Mouse (Mus musculus) liver, embryonic 14.5 days (tissue): ENCODE measurements at regions not wholly inside any gene's neighbourhood (a gene's known extent, or its start where the extent isn't known, plus 50 kb on each side); places are given as distances from the start of the nearest gene placed in this dataset.

ENCODE experiments used
- ATAC-seq: fragments of 200-750 bp; cut with Nextera tagmentation; 2 replicates; pipeline ENCODE4 v1.8.0; 2017; ENCODE audit warnings: moderate number of reproducible peaks, mild to moderate bottlenecking, moderate library complexity; ENCODE audit not compliant: insufficient read depth
- DNase-seq, 3 experiments: peaks; one replicate each; pipeline ENCODE4 v3.0.0-alpha.2; 2012 to 2013; ENCODE audit warnings: low read depth in 3 of 3, low spot score in 3 of 3
- H3K27ac ChIP-seq: fragments of 300-500 bp; sonication (generic); 2 replicates; pipeline ENCODE4 v1.5.1; 2014; ENCODE audit warnings: moderate library complexity, mild to moderate bottlenecking, control low read depth, inconsistent platforms
- H3K27me3 ChIP-seq: fragments of 300-500 bp; sonication (generic); 2 replicates; pipeline ENCODE4 v1.6.1; 2014; ENCODE audit warnings: mild to moderate bottlenecking, low read length, moderate library complexity; ENCODE audit not compliant: control insufficient read depth, insufficient read depth
- H3K36me3 ChIP-seq: fragments of 300-500 bp; sonication (generic); replicated peaks from 2 replicates; pipeline ENCODE4 v1.6.1; 2014; ENCODE audit warnings: low read depth; ENCODE audit not compliant: control insufficient read depth, insufficient read depth
- H3K4me1 ChIP-seq, 2 experiments: fragments of 200-500 bp in 1 of 2; fragments of 300-500 bp in 1 of 2; sonication (generic) in 1 of 2; replicated peaks; 2 replicates each; pipeline ENCODE4 v1.6.1; 2012 to 2014; ENCODE audit warnings: antibody characterized with exemption in 1 of 2, inconsistent platforms in 1 of 2, low read length in 1 of 2; ENCODE audit not compliant: control insufficient read depth in 2 of 2, insufficient read depth in 2 of 2
- H3K4me2 ChIP-seq: fragments of 300-500 bp; sonication (generic); 2 replicates; pipeline ENCODE4 v1.6.1; 2014; ENCODE audit warnings: low read depth, mild to moderate bottlenecking, control low read depth, moderate library complexity
- H3K4me3 ChIP-seq, 2 experiments: fragments of 200-500 bp in 1 of 2; fragments of 300-500 bp in 1 of 2; sonication (generic) in 1 of 2; 2 replicates each; pipeline ENCODE4 v1.5.1; 2012 to 2014; ENCODE audit warnings: low read depth in 2 of 2, low read length in 2 of 2, mild to moderate bottlenecking in 2 of 2, control low read depth in 1 of 2, inconsistent platforms in 1 of 2, moderate library complexity in 1 of 2; ENCODE audit not compliant: insufficient read depth in 1 of 2
- H3K9ac ChIP-seq: fragments of 300-500 bp; sonication (generic); replicated peaks from 2 replicates; pipeline ENCODE4 v1.6.1; 2014; ENCODE audit warnings: mild to moderate bottlenecking, control low read depth, moderate library complexity
- H3K9me3 ChIP-seq: fragments of 300-500 bp; sonication (generic); 2 replicates; pipeline ENCODE4 v1.6.1; 2016; ENCODE audit warnings: low read length, mixed read lengths; ENCODE audit not compliant: control insufficient read depth
- CTCF ChIP-seq: IDR thresholded peaks from 2 replicates; pipeline ENCODE4 v1.5.1; 2016; ENCODE audit warnings: antibody characterized with exemption, low read depth, control low read depth
- EP300 ChIP-seq: IDR thresholded peaks from 2 replicates; pipeline ENCODE4 v1.6.1; 2016; ENCODE audit warnings: antibody characterized with exemption, low read depth
- WGBS: fragments of 180-500 bp; shearing (Covaris S2); extraction: QIAGEN DNeasy Blood & Tissue Kit; methylation state at CpG from one replicate; pipeline ENCODE4 v1.1.7; 2014; ENCODE audit not compliant: insufficient replicate concordance; 5-methylcytosine and 5-hydroxymethylcytosine counted together

DNA sequence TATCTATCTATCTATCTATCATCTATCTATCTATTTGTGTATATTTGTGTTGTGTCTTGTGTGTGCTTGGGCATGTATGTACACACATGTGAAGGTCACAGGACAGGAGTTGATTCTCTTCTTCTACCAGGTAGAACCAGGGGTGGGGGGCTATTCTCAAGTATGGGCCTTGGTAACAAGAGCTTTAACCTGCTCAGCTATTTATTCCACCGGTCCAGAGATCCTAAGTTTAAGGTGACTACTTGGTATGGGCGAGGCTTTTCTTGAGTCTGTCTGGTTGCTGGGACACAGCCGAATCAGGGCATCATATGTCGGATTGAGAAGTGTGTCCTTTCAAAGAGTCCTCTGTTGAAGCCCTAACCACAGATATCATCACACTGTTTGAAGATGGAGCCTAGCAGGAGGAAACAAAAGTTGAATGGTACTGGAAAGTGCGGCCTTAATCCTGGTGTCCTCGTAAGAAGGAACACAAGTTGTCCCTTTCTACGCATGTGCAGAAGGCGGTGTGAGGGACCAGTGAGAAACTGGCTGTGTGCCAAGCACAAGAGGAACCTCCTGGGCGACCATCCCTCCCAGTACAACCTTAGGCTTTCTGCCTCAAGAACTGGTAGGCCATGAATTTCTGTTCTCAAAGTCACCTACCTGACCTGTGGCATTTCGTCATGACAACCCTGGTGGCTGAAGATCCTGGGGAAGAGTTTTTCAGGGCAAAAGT, 80.0 kb upstream of the Cpsf6 start:
- no peak for ATAC-seq
- H3K4me2 ChIP-seq: no peak overlapping the region
- peaks cover 0 to 9% of the 10 kb centered on the region in 2 experiments; a peak in 2 of 4 replicates for H3K4me1 ChIP-seq
- H3K27me3 ChIP-seq: no peaks in the 10 kb centered on the region
- H3K9ac ChIP-seq: no peak overlapping the region
- 69% methylated on average over 10 of the region's 10 CpGs for WGBS
- no peak overlapping the region for H3K4me3 ChIP-seq
- no peaks in the 10 kb centered on the region for H3K9me3 ChIP-seq
- no peak overlapping the region for H3K27ac ChIP-seq
- no peaks in the 10 kb centered on the region for H3K36me3 ChIP-seq
- TF ChIP-seq EP300 (no peak), CTCF (no peak)
- no peak for DNase-seq

DNA sequence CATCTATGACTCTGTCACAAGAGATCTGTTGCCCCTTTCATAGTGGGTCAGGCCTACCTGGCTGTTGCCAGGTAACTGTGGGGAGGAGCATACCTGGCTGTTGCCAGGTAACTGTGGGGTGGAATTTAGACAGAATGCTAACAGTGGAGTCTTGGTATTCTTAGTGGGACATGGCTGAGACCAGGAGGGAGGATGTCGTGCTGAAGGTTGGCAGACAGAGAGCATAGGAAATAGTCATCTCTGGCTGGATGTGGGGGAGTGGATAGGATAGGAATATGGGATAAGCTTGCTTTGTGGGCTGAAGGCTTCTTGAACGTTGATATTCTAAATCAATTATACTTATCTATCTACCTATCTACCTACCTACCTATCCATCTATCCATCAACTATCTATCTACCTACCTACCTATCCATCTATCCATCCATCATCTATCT, 79.2 kb upstream of the Cpsf6 start:
- no peak for ATAC-seq
- no peaks in the 10 kb centered on the region for H3K36me3 ChIP-seq
- no peak overlapping the region for H3K4me2 ChIP-seq
- no peaks in the 10 kb centered on the region for H3K9me3 ChIP-seq
- no peak for DNase-seq
- no peak overlapping the region for H3K27ac ChIP-seq
- 54% methylated on average over 2 of the region's 2 CpGs for WGBS
- H3K27me3 ChIP-seq: no peaks in the 10 kb centered on the region
- TF ChIP-seq EP300 (no peak), CTCF (no peak)
- H3K4me3 ChIP-seq: no peak overlapping the region
- H3K9ac ChIP-seq: no peak overlapping the region
- peaks cover 0 to 9% of the 10 kb centered on the region in 2 experiments; a peak in 2 of 4 replicates for H3K4me1 ChIP-seq

DNA sequence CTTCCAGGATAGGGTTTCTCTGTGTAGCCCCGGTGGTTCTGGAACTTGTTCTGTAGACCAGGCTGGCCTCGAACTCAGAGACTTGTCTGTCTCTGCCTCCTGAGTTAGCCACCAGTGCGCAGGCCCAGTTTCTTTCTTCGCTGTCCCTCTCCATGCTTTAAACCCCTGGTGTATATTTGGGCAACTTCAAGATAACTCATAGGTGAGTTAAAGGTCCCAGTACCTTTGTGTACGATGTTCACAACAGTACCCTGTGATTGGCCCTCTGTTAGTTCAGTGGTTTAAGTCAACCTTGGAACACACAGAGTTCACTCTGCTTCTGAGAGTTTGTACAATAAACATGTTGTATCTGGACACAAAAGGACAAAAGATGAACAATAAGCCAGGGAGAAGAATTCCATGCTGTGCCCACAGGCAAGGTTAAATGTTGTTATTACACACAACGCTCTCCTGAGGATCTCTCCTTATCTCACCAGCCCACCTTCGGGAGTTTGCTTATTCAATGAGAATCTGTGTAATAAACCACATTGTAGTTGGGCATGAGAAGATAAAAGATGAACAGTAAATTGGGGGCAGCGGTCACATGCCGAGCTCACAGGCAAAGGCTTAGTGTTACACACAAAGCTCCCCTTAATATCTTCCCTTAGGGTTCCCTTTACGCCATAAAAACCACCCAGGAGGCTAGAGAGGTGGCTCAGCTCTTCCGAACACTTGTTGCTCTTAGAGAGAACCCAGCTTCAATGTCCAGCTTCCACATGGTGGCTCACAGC, 78.6 kb upstream of the Cpsf6 start:
- Histone ChIP-seq H3K27me3 (no peaks in the 10 kb centered on the region), H3K36me3 (no peaks in the 10 kb centered on the region), H3K4me3 (no peak overlapping the region), H3K9ac (no peak overlapping the region), H3K4me2 (no peak overlapping the region), H3K27ac (no peak overlapping the region), H3K9me3 (no peaks in the 10 kb centered on the region), H3K4me1 (peaks cover 0 to 9% of the 10 kb centered on the region in 2 experiments; a peak in 2 of 4 replicates)
- ATAC-seq (no peak), DNase-seq (no peak)
- whole genome bisulfite sequencing: 50% methylated on average over 11 of the region's 11 CpGs
- TF ChIP-seq EP300 (no peak), CTCF (no peak)

DNA sequence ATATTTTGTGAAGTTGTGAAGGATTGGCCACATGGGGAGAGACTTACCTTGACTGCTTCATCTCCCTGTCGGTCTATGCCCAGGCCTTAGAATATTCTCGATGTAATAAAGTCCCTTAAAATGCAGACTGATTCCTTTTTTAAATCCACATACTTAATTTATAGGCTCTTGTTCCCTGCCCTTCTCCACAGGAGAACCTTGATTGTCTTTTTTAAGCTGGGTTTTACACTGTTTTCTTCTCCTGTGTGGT, 77.8 kb upstream of the Cpsf6 start:
- Histone ChIP-seq H3K4me2 (peak overlapping the region; percentile 9), H3K4me1 (peaks cover 0 to 9% of the 10 kb centered on the region in 2 experiments; a peak in 2 of 4 replicates), H3K27ac (no peak overlapping the region), H3K27me3 (no peaks in the 10 kb centered on the region), H3K4me3 (no peak overlapping the region), H3K9ac (no peak overlapping the region), H3K36me3 (no peaks in the 10 kb centered on the region), H3K9me3 (no peaks in the 10 kb centered on the region)
- WGBS: 48% methylated on average over 2 of the region's 2 CpGs
- no peak for ATAC-seq
- no peak for DNase-seq
- TF ChIP-seq CTCF (no peak), EP300 (no peak)

DNA sequence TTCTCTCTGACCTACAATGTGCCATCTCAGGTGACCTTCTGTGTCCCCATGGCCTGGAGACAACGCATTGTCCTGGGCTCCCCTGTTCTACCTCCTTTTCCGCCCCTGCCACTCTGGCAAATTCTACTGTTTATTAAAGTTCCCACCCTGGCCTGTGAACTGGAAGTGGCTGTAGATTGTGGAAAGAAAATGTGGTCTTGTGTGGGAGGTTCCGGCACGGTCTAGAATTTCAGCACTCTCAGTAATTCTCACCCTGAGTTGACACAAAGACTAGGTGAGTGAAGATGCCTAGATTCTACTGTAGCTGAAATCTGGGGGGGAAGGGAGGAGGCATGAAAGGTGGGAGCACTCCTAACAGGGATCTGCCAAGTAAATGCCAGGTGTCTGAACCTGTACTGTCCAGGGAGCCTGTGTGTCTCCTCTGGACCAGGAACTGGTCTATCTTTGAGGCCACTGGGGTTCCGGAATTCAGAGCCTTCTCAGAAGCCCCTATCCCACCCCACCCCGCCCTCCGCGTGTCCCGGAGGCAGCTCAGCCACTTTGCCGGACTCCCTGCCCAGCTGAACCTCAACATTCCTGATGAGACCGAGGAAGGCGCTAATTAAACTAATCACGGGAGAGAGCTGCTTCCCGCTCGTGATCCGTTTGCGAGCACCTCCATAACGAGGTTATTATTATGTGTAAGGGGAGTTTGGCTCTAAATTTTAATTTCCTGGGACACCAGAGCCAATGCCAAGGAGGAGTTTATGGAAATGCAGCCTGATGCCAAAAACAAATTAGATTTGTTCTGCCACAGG, 77.3 kb upstream of the Cpsf6 start:
- Histone ChIP-seq H3K4me3 (no peak overlapping the region), H3K27ac (no peak overlapping the region), H3K4me1 (peaks cover 0 to 12% of the 10 kb centered on the region in 2 experiments; a peak in 2 of 4 replicates), H3K9me3 (no peaks in the 10 kb centered on the region), H3K9ac (no peak overlapping the region), H3K4me2 (peak overlapping the region; percentile 9), H3K36me3 (no peaks in the 10 kb centered on the region), H3K27me3 (no peaks in the 10 kb centered on the region)
- DNase-seq (no peak), ATAC-seq (no peak)
- TF ChIP-seq CTCF: no peak
- TF ChIP-seq EP300: no peak
- 63% methylated on average over 18 of the region's 18 CpGs for WGBS
